Mouse (Mus musculus) forebrain, embryonic 11.5 days (tissue): ENCODE measurements around the gene 6430531B16Rik. TPM values are rescaled to one million over a fixed set of nuclear protein-coding genes. Genes with fewer than 3 reads are reported as not detected.

Source experiments
- ATAC-seq: fragments of 200-750 bp; cut with Nextera tagmentation; replicated peaks from 2 replicates; pipeline ENCODE4 v1.8.0; 2017; ENCODE audit warnings: moderate TSS enrichment; ENCODE audit not compliant: low FRiP score
- DNase-seq: peaks from one replicate; pipeline ENCODE4 v3.0.0-alpha.2; 2017; ENCODE audit warnings: low spot score
- H3K27ac ChIP-seq: fragments of 300-500 bp; sonication (generic); 2 replicates; pipeline ENCODE4 v1.5.1; 2014; ENCODE audit warnings: low read depth, low read length
- H3K27me3 ChIP-seq: fragments of 300-500 bp; sonication (generic); 2 replicates; pipeline ENCODE4 v1.6.1; 2014; ENCODE audit warnings: mild to moderate bottlenecking, low read length, mixed read lengths; ENCODE audit not compliant: control insufficient read depth, insufficient read depth
- H3K36me3 ChIP-seq: fragments of 300-500 bp; sonication (generic); 2 replicates; pipeline ENCODE4 v1.6.1; 2014; ENCODE audit warnings: mild to moderate bottlenecking, low read length, moderate library complexity, mixed read lengths; ENCODE audit not compliant: control insufficient read depth, insufficient read depth
- H3K4me1 ChIP-seq: fragments of 300-500 bp; sonication (generic); replicated peaks from 2 replicates; pipeline ENCODE4 v1.6.1; 2014; ENCODE audit warnings: low read length, mixed read lengths; ENCODE audit not compliant: control insufficient read depth, insufficient read depth
- H3K4me2 ChIP-seq: fragments of 300-500 bp; sonication (generic); 2 replicates; pipeline ENCODE4 v1.6.1; 2014; ENCODE audit warnings: low read depth, mild to moderate bottlenecking, low read length, moderate library complexity, mixed read lengths; ENCODE audit not compliant: severe bottlenecking
- H3K4me3 ChIP-seq: fragments of 300-500 bp; sonication (generic); 2 replicates; pipeline ENCODE4 v1.5.1; 2014; ENCODE audit warnings: low read depth, low read length
- H3K9ac ChIP-seq: fragments of 300-500 bp; sonication (generic); 2 replicates; pipeline ENCODE4 v1.6.1; 2014; ENCODE audit warnings: low read length
- H3K9me3 ChIP-seq: fragments of 300-500 bp; sonication (generic); 2 replicates; pipeline ENCODE4 v1.6.1; 2016; ENCODE audit warnings: low read length, mixed read lengths; ENCODE audit not compliant: control insufficient read depth
- WGBS: fragments of 180-500 bp; shearing (Covaris S2); extraction: QIAGEN DNeasy Blood & Tissue Kit; methylation state at CpG from one replicate; pipeline ENCODE4 v1.1.7; 2014; 5-methylcytosine and 5-hydroxymethylcytosine counted together
- polyA plus RNA-seq: library from polyadenylated mRNA; unstranded; fragments of >200 nt; fragmentation: Nextera tagmentation; extraction: Ambion mirVana; gene quantifications from 2 replicates; pipeline ENCODE4 v1.2.1, GENCODE M21; 2014

The 6430531B16Rik gene
- polyA plus RNA-seq, 1 experiment from 2014 or later, result 0.35 TPM

DNA sequence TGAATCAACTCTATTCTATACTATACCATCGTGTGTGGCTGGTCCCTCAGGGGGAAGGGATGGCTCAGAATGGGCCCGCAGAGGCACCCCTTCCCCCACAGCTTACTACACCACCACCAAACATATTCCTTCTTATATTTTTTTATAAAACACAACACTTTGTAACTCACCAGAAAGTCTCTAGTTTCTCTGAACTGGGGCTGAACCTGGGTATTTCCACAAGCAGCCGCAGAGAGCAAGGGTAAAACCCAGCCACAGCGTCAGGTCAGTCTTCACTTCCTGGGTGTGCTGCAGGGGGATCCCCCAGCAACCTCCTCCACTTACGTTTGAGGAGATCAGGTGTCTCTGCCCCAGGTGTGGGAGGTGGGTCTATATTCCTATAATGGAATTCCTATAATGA, 10.1 kb downstream of the 6430531B16Rik start:
- DNase-seq, result no peak
- Histone ChIP-seq H3K36me3 (no peaks in the 10 kb centered on the region), H3K27me3 (no peaks in the 10 kb centered on the region), H3K4me3 (no peak overlapping the region), H3K9me3 (no peaks in the 10 kb centered on the region), H3K9ac (no peak overlapping the region), H3K27ac (no peak overlapping the region), H3K4me1 (no peaks in the 10 kb centered on the region; the same call in 1 of the 2 replicates), H3K4me2 (no peak overlapping the region)
- WGBS, result 51% methylated on average over 5 of the region's 5 CpGs
- no peak for ATAC-seq

DNA sequence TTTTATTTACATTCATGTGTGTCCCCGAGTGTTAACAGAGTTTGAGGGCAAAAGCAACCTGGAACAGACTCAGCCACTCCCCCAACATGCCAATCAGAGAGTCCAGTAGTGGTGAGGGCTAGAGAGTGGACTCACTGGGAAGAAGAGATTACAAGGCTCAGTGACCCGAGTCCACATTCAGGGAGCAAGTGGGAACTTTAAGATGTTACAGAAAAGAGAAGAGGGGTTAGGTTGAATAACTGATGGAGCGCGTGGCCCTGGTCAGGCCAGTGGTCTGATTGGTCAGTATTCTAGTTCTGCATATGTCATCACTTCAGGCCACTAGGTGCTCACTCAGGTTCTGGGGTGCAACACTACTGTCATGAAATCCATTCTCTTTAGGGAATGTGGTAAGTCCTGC, 11.4 kb downstream of the 6430531B16Rik start:
- H3K4me1 ChIP-seq, result no peaks in the 10 kb centered on the region; the same call in 1 of the 2 replicates
- no peaks in the 10 kb centered on the region for H3K36me3 ChIP-seq
- ATAC-seq (no peak), DNase-seq (no peak)
- no peak overlapping the region for H3K27ac ChIP-seq
- H3K4me3 ChIP-seq, result no peak overlapping the region
- no peaks in the 10 kb centered on the region for H3K9me3 ChIP-seq
- no peak overlapping the region for H3K4me2 ChIP-seq
- no peaks in the 10 kb centered on the region for H3K27me3 ChIP-seq
- 7% methylated on average over 4 of the region's 4 CpGs for WGBS
- no peak overlapping the region for H3K9ac ChIP-seq

DNA sequence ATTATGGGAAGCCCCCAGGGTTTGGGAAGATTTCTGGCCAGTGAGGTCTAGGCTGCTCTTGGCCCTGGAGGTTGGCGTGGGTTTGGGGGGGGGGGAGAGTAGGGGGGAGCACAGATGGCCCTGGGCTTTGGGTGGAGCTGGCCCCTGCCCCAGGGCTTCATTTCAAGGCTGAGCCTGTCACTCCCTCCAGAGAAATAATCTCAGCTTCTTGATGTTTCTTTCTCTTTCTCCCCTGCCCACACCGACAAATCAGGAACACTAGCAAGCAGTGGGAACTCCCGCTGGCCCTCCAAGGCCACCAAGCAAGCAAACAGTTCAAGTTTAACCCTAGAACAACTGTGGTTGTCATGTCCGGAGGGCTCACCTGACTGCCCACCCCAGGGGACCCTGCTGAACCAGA, 14.7 kb downstream of the 6430531B16Rik start:
- ATAC-seq (no peak), DNase-seq (no peak)
- Histone ChIP-seq H3K9ac (no peak overlapping the region), H3K4me3 (no peak overlapping the region), H3K4me1 (no peaks in the 10 kb centered on the region; the same call in 1 of the 2 replicates), H3K9me3 (no peaks in the 10 kb centered on the region), H3K27ac (no peak overlapping the region), H3K4me2 (no peak overlapping the region), H3K27me3 (no peaks in the 10 kb centered on the region), H3K36me3 (no peaks in the 10 kb centered on the region)
- WGBS, result 60% methylated on average over 4 of the region's 4 CpGs

DNA sequence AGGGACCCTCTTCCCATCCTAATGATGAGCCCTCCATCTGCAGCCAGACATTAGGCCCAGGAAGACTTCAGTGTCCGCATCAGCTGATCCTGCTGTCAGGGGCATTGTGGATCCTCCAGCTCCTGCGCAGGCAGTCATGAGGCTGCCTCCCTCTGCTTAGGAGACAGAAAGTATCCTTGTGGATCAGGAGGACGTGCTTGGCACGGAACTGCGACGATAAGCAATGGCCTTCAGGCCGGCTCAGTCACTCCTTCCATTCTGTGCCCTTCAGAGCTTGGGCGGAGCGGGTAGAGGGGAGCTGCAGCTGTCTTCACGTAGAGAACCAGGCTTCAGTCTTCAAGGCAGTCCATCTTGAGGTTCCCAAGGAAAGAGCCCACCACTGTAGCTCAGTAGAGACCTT, 17.4 kb downstream of the 6430531B16Rik start:
- Histone ChIP-seq H3K27ac (no peak overlapping the region), H3K4me3 (no peak overlapping the region), H3K27me3 (no peaks in the 10 kb centered on the region), H3K9ac (no peak overlapping the region), H3K4me2 (no peak overlapping the region), H3K36me3 (no peaks in the 10 kb centered on the region), H3K4me1 (no peaks in the 10 kb centered on the region), H3K9me3 (no peaks in the 10 kb centered on the region)
- WGBS, result 90% methylated on average over 10 of the region's 10 CpGs
- DNase-seq (no peak), ATAC-seq (no peak)

DNA sequence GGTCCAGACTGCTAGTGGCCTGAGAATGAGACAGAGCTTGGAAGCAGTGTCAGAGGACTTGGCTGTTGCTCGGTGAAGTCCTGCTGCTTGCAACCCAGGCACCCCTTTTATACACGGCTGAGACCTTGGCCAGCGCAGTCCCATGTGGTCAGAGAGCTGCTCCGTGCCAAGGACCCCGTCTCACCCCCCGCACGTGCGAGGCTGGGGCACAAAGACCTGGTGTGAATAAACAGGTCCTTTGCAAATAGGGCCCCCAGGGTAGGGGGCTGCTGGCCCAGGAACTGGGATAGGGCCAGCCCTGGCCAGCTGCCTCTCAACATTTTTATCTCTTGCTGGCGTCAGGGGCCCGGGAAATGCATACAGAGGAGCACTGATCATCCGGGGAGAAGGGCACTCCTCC, 20.6 kb downstream of the 6430531B16Rik start:
- no peaks in the 10 kb centered on the region for H3K9me3 ChIP-seq
- DNase-seq (no peak), ATAC-seq (no peak)
- no peak overlapping the region for H3K27ac ChIP-seq
- no peaks in the 10 kb centered on the region for H3K36me3 ChIP-seq
- 41% methylated on average over 11 of the region's 11 CpGs for WGBS
- H3K9ac ChIP-seq, result no peak overlapping the region
- H3K4me2 ChIP-seq, result no peak overlapping the region
- H3K27me3 ChIP-seq, result no peaks in the 10 kb centered on the region
- no peaks in the 10 kb centered on the region for H3K4me1 ChIP-seq
- H3K4me3 ChIP-seq, result no peak overlapping the region

DNA sequence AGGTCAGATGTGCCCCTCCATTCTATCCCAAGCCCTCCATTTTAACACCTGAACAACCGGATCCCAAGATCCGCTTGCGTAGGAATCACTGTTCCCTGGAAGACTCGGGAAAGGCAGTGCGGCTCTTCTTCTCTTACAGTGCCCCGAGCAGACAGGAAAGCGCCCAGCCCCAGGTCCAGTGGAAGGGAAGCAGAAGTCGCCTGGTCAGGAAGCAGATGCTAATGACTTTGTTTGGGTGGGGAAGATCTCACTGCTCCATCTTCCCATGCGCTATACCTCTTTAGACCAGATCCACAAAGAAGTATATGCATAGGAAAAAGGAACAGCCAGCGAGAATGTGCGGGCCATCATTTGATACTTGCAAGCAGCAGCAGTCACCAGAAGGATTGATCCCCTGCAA, 21.1 kb downstream of the 6430531B16Rik start:
- H3K27ac ChIP-seq, result no peak overlapping the region
- ATAC-seq, result no peak
- H3K4me1 ChIP-seq, result no peaks in the 10 kb centered on the region
- H3K4me3 ChIP-seq, result no peak overlapping the region
- no peaks in the 10 kb centered on the region for H3K9me3 ChIP-seq
- no peaks in the 10 kb centered on the region for H3K36me3 ChIP-seq
- no peak for DNase-seq
- no peak overlapping the region for H3K9ac ChIP-seq
- H3K4me2 ChIP-seq, result no peak overlapping the region
- 65% methylated on average over 11 of the region's 11 CpGs for WGBS
- no peaks in the 10 kb centered on the region; the same call in 1 of the 2 replicates for H3K27me3 ChIP-seq

DNA sequence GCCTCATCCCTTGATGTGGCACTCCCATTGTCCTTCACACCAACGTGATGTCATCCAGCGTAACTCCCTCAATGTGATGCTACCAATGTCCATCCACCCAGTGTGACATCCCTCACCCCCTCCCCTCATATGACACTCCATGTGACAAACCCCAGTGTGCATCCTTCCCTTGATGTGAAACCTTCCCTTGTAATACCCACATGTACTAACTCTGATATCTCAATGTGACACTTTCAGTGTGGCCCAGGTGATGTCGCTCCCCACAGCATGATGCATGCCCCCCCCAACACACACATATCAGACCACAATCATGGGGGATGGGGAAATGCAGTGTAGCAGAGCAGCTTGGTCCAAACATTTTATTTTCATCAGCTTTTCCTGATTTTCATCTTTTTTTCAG, 21.9 kb downstream of the 6430531B16Rik start:
- no peak overlapping the region for H3K4me2 ChIP-seq
- no peak overlapping the region for H3K4me3 ChIP-seq
- H3K27ac ChIP-seq, result no peak overlapping the region
- no peaks in the 10 kb centered on the region for H3K36me3 ChIP-seq
- H3K9me3 ChIP-seq, result no peaks in the 10 kb centered on the region
- DNase-seq (no peak), ATAC-seq (no peak)
- peaks cover 2% of the 10 kb centered on the region; the same call in 1 of the 2 replicates for H3K27me3 ChIP-seq
- no peak overlapping the region for H3K9ac ChIP-seq
- 0 out of 2 replicates have a peak, but pooled peaks cover 2% of the 10 kb centered on the region for H3K4me1 ChIP-seq
- 83% methylated on average over 3 of the region's 3 CpGs for WGBS

DNA sequence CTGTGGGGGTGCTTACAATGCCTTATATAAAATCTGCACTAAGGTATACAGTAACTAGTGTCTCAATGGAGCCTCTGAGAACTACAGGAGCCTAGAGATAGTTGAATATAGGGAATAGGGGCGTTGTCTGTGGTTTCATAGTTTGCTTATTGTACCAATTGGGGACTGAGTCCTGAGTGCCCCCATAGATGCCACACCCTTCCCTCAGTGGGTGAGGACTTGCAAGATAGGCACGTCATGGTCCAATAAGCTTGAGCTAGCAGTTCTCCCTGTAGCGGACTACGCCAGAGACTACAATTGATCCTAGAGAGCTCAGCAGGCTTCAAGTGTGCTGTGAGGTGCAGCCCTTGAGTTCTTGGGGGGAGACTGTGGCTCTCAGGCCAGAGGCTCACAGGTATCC, 23.1 kb downstream of the 6430531B16Rik start:
- Histone ChIP-seq H3K4me2 (no peak overlapping the region), H3K4me1 (peaks cover 7% of the 10 kb centered on the region; the same call in 1 of the 2 replicates), H3K9me3 (no peaks in the 10 kb centered on the region), H3K9ac (no peak overlapping the region), H3K27me3 (peaks cover 6% of the 10 kb centered on the region), H3K27ac (no peak overlapping the region), H3K4me3 (no peak overlapping the region), H3K36me3 (no peaks in the 10 kb centered on the region)
- WGBS, result 78% methylated on average over 4 of the region's 4 CpGs
- ATAC-seq (no peak), DNase-seq (no peak)

DNA sequence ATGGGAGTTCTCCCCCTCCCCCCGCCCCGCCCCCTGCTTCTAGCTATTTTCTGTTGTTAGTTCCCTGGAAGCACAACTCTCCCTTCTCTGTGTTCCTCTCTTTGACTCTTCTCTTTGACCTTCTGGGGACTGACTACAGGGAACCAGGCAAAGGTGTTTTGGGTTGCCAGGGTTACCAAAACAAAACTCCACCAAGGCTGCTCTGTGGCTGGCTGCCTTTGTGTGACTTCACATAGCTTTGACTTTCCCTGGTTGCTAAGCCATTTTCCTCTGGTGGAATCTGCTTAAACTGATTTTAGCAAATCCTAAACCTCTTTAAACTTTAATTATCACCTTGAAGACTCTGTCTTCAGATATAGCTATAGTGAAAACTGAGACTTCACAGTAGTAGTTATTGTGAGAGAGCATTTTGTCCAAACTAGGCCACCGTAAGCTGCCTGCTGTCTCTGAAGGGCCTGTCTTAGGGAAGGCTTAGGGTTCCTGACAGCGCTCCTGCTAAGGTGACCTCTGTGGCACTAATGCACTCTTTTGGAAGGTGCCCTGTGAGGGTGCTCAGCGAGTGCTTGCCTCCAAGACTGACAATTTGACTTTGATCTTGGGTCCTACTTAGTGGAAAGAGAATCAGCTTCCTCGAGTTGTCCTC, 26.4 kb downstream of the 6430531B16Rik start:
- H3K4me1 ChIP-seq, result peaks cover 13% of the 10 kb centered on the region; the same call in 1 of the 2 replicates
- WGBS, result 53% methylated on average over 6 of the region's 6 CpGs
- H3K27me3 ChIP-seq, result peaks cover 26% of the 10 kb centered on the region
- H3K36me3 ChIP-seq, result no peaks in the 10 kb centered on the region
- H3K27ac ChIP-seq, result no peak overlapping the region
- DNase-seq (no peak), ATAC-seq (no peak)
- H3K4me2 ChIP-seq, result no peak overlapping the region
- no peak overlapping the region for H3K9ac ChIP-seq
- no peaks in the 10 kb centered on the region for H3K9me3 ChIP-seq
- H3K4me3 ChIP-seq, result no peak overlapping the region
